Mouse (Mus musculus): Measurements from ENCODE around the gene Slc5a5. TPM values are rescaled to one million over a fixed set of nuclear protein-coding genes. Genes with fewer than 3 reads are reported as not detected.

Slc5a5 gene
- polyA plus RNA-seq, 1 experiment, result 0.13 TPM

DNA sequence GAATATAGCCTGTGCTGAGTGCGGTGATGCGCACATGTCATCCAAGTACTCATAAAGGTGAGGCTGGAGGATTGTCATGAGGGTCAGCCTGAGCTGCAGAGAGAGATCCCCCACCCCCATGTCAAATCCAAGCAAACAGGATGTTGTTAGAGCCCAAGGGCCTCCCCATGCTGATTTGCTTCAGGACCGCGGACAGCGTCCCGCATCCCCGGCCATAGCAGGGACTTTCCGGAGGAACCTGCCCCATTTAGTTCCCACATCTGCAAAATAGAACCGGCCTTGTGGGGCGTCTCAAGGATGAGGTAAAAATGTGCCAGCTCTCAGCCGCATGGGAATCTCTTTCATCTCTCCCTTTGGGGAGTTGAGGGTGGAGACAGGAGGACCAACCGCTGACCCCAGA lies 6.9 kb downstream of the Slc5a5 start:
- H3K36me3 ChIP-seq (ENCODE audit: control insufficient read depth, insufficient read depth), result no peaks in the 10 kb centered on the region
- no peaks in the 10 kb centered on the region for H3K79me2 ChIP-seq (ENCODE audit: control insufficient read depth, insufficient read depth)
- no peak overlapping the region for H3ac ChIP-seq (ENCODE audit: control insufficient read depth, insufficient read length, low read depth)
- no peak overlapping the region for H3K4me3 ChIP-seq (ENCODE audit: insufficient read depth, poor library complexity, severe bottlenecking)
- no peaks in the 10 kb centered on the region for H3K27me3 ChIP-seq (ENCODE audit: control insufficient read depth, insufficient read depth, insufficient read length)
- TF ChIP-seq CEBPB (IDR thresholded peaks at IDR 0.05; ENCODE audit: low read depth) (no peak), FOSL1 (IDR thresholded peaks at IDR 0.05; ENCODE audit: insufficient read depth, low read length, poor library complexity, severe bottlenecking) (no peak), MAX (IDR thresholded peaks at IDR 0.05) (no peak), MYOG (IDR thresholded peaks at IDR 0.05; ENCODE audit: control insufficient read depth, extremely low read depth, insufficient read length) (no peak), USF1 (IDR thresholded peaks at IDR 0.05; ENCODE audit: low read depth) (no peak), CTCF (IDR thresholded peaks at IDR 0.05; ENCODE audit: control insufficient read depth, insufficient read depth, insufficient read length) (no peak), MYOD1 (IDR thresholded peaks at IDR 0.05; ENCODE audit: control insufficient read depth, insufficient read length, low read depth) (no peak)
- no peaks in the 10 kb centered on the region for H3K79me3 ChIP-seq (ENCODE audit: low read depth)

DNA sequence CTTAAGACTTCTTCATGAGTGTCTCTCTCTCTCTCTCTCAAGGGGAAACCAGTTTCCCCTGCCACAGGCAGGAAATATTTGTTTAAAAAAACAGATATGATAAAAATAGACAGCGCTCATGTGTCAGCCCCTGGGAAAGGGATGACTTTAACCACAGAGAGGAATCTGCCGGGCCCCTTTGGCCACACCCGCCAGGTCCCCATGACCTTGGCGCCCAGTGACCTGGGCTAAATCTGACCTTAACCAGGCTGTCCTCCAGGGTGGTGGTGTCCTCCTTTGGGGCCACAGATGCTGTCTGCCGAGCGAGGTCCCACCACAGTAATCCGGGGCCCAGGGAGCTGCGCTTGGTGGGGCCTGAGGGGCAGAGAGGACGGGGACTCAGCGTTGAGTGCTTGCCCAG lies 7.9 kb downstream of the Slc5a5 start:
- TF ChIP-seq MAX (IDR thresholded peaks at IDR 0.05) (no peak), FOSL1 (IDR thresholded peaks at IDR 0.05; ENCODE audit: insufficient read depth, low read length, poor library complexity, severe bottlenecking) (no peak), MYOG (IDR thresholded peaks at IDR 0.05; ENCODE audit: control insufficient read depth, extremely low read depth, insufficient read length) (no peak), MYOD1 (IDR thresholded peaks at IDR 0.05; ENCODE audit: control insufficient read depth, insufficient read length, low read depth) (no peak), CEBPB (IDR thresholded peaks at IDR 0.05; ENCODE audit: low read depth) (no peak), CTCF (IDR thresholded peaks at IDR 0.05; ENCODE audit: control insufficient read depth, insufficient read depth, insufficient read length) (no peak), USF1 (IDR thresholded peaks at IDR 0.05; ENCODE audit: low read depth) (no peak)
- H3ac ChIP-seq (ENCODE audit: control insufficient read depth, insufficient read length, low read depth), result no peak overlapping the region
- no peaks in the 10 kb centered on the region for H3K36me3 ChIP-seq (ENCODE audit: control insufficient read depth, insufficient read depth)
- no peaks in the 10 kb centered on the region for H3K27me3 ChIP-seq (ENCODE audit: control insufficient read depth, insufficient read depth, insufficient read length)
- H3K4me3 ChIP-seq (ENCODE audit: insufficient read depth, poor library complexity, severe bottlenecking), result no peak overlapping the region
- no peaks in the 10 kb centered on the region for H3K79me2 ChIP-seq (ENCODE audit: control insufficient read depth, insufficient read depth)
- H3K79me3 ChIP-seq (ENCODE audit: low read depth), result no peaks in the 10 kb centered on the region

DNA sequence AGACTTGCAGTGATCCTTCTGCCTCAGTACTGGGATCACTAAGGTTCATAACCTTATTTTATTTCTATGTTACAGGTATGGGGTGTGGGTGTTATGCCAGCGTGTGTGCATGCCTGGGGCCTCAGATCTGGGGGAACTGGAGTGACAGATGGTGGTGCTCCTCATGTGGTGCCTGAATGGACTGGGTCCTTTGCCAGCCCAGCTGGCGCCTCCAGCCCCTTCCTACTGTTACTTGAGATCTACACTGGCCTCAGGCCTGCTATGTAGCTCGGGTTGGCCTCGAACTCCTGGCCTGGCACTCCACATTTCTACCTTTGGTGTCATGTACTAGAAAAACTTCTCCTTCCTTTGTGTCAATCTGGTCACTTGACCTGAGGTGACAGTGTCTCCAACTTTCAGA lies 8.4 kb downstream of the Slc5a5 start:
- no peaks in the 10 kb centered on the region for H3K79me2 ChIP-seq (ENCODE audit: control insufficient read depth, insufficient read depth)
- no peak overlapping the region for H3K4me3 ChIP-seq (ENCODE audit: insufficient read depth, poor library complexity, severe bottlenecking)
- TF ChIP-seq MYOG (IDR thresholded peaks at IDR 0.05; ENCODE audit: control insufficient read depth, extremely low read depth, insufficient read length), result no peak
- TF ChIP-seq FOSL1 (IDR thresholded peaks at IDR 0.05; ENCODE audit: insufficient read depth, low read length, poor library complexity, severe bottlenecking), result no peak
- no peak for TF ChIP-seq CEBPB (IDR thresholded peaks at IDR 0.05; ENCODE audit: low read depth)
- no peak for TF ChIP-seq USF1 (IDR thresholded peaks at IDR 0.05; ENCODE audit: low read depth)
- no peak for TF ChIP-seq MYOD1 (IDR thresholded peaks at IDR 0.05; ENCODE audit: control insufficient read depth, insufficient read length, low read depth)
- TF ChIP-seq MAX (IDR thresholded peaks at IDR 0.05), result no peak
- no peak for TF ChIP-seq CTCF (IDR thresholded peaks at IDR 0.05; ENCODE audit: control insufficient read depth, insufficient read depth, insufficient read length)
- H3K36me3 ChIP-seq (ENCODE audit: control insufficient read depth, insufficient read depth), result no peaks in the 10 kb centered on the region
- no peaks in the 10 kb centered on the region for H3K27me3 ChIP-seq (ENCODE audit: control insufficient read depth, insufficient read depth, insufficient read length)
- no peaks in the 10 kb centered on the region for H3K79me3 ChIP-seq (ENCODE audit: low read depth)
- no peak overlapping the region for H3ac ChIP-seq (ENCODE audit: control insufficient read depth, insufficient read length, low read depth)

DNA sequence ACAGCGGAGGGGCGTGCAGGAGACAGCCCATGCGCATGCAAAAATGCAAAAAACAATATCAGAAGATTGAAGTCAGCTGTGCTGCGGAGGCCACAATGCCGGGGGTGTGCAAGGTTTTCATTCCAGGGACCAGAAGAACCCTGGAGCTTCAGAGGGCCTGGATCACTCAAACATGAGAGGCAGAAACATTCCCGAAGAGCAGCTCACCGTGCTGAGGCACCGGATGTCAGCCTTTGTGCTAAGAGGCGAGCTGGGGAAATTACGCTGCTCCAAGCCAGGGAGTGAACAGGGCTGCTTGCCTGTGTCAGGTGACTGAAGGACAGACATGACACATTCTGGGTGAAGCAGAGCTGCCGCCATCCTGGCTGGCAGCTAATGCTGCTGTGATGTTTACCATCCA lies 12.0 kb downstream of the Slc5a5 start:
- Histone ChIP-seq H3K4me3 (ENCODE audit: insufficient read depth, poor library complexity, severe bottlenecking) (no peak overlapping the region), H3ac (ENCODE audit: control insufficient read depth, insufficient read length, low read depth) (no peak overlapping the region), H3K79me2 (ENCODE audit: control insufficient read depth, insufficient read depth) (no peaks in the 10 kb centered on the region)

DNA sequence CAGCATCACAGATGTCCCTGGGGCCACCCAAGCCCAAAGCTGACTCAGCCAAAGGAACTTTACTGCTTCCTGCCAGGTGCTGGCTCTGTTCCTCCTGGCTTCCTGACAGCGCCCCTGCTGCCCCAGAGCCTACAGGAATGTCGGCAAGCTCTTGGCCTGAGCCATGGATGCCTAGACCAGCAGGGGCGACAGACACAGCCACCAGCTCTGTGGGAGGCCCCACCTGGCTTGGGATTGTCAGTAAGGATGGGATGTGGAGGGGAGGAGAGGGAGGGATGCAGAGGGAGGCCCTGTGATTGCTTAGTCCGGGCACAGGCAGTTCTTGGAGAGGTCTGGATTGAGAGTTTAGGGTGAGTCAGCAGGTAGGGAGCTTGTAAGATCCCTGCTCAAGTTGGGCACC lies 12.4 kb downstream of the Slc5a5 start:
- Histone ChIP-seq H3K79me3 (ENCODE audit: low read depth) (no peaks in the 10 kb centered on the region), H3K27me3 (ENCODE audit: control insufficient read depth, insufficient read depth, insufficient read length) (no peaks in the 10 kb centered on the region), H3K79me2 (ENCODE audit: control insufficient read depth, insufficient read depth) (no peaks in the 10 kb centered on the region), H3K4me3 (ENCODE audit: insufficient read depth, poor library complexity, severe bottlenecking) (no peak overlapping the region), H3K36me3 (ENCODE audit: control insufficient read depth, insufficient read depth) (no peaks in the 10 kb centered on the region), H3ac (ENCODE audit: control insufficient read depth, insufficient read length, low read depth) (no peak overlapping the region)
- TF ChIP-seq MYOD1 (IDR thresholded peaks at IDR 0.05; ENCODE audit: control insufficient read depth, insufficient read length, low read depth) (peak; percentile 37), CEBPB (IDR thresholded peaks at IDR 0.05; ENCODE audit: low read depth) (no peak), CTCF (IDR thresholded peaks at IDR 0.05; ENCODE audit: control insufficient read depth, insufficient read depth, insufficient read length) (no peak), FOSL1 (IDR thresholded peaks at IDR 0.05; ENCODE audit: insufficient read depth, low read length, poor library complexity, severe bottlenecking) (no peak), USF1 (IDR thresholded peaks at IDR 0.05; ENCODE audit: low read depth) (no peak)

More for the DNA sequence above, 12.0 kb downstream of the Slc5a5 start:
- TF ChIP-seq MYOG (IDR thresholded peaks at IDR 0.05; ENCODE audit: control insufficient read depth, extremely low read depth, insufficient read length) (no peak), USF1 (IDR thresholded peaks at IDR 0.05; ENCODE audit: low read depth) (peak; percentile 47), CEBPB (IDR thresholded peaks at IDR 0.05; ENCODE audit: low read depth) (no peak)
- H3K79me3 ChIP-seq (ENCODE audit: low read depth), result no peaks in the 10 kb centered on the region
- H3K27me3 ChIP-seq (ENCODE audit: control insufficient read depth, insufficient read depth, insufficient read length), result no peaks in the 10 kb centered on the region
- no peaks in the 10 kb centered on the region for H3K36me3 ChIP-seq (ENCODE audit: control insufficient read depth, insufficient read depth)

DNA sequence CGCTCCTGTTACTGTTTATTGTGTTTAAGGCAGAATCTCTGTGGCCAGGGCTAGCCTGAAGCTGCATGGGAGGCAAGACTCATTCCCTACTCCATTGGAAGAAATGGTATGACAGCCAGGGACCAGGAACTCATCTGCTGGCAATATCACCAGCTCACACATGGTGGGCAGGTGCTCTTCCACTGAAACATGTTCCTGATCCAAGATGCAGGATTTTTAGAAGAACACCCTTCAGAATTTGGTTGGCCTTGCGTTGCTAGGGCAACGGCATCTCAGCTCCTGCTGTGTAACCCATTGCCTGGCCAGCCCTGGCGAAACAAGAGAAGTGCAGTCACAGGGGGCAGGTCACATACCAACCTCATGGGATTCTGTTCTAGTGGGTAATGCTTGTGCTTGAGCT lies 13.1 kb downstream of the Slc5a5 start:
- Histone ChIP-seq H3K36me3 (ENCODE audit: control insufficient read depth, insufficient read depth) (no peaks in the 10 kb centered on the region), H3K79me2 (ENCODE audit: control insufficient read depth, insufficient read depth) (no peaks in the 10 kb centered on the region), H3K4me3 (ENCODE audit: insufficient read depth, poor library complexity, severe bottlenecking) (no peak overlapping the region), H3K27me3 (ENCODE audit: control insufficient read depth, insufficient read depth, insufficient read length) (no peaks in the 10 kb centered on the region), H3K79me3 (ENCODE audit: low read depth) (no peaks in the 10 kb centered on the region), H3ac (ENCODE audit: control insufficient read depth, insufficient read length, low read depth) (no peak overlapping the region)
- TF ChIP-seq MYOD1 (IDR thresholded peaks at IDR 0.05; ENCODE audit: control insufficient read depth, insufficient read length, low read depth) (no peak), USF1 (IDR thresholded peaks at IDR 0.05; ENCODE audit: low read depth) (no peak), MAX (IDR thresholded peaks at IDR 0.05) (no peak), FOSL1 (IDR thresholded peaks at IDR 0.05; ENCODE audit: insufficient read depth, low read length, poor library complexity, severe bottlenecking) (no peak), CEBPB (IDR thresholded peaks at IDR 0.05; ENCODE audit: low read depth) (no peak), MYOG (IDR thresholded peaks at IDR 0.05; ENCODE audit: control insufficient read depth, extremely low read depth, insufficient read length) (no peak), CTCF (IDR thresholded peaks at IDR 0.05; ENCODE audit: control insufficient read depth, insufficient read depth, insufficient read length) (no peak)
